Mouse (Mus musculus) limb, embryonic 14.5 days (tissue): ENCODE measurements around the gene Ap1m2. TPM values are rescaled to one million over a fixed set of nuclear protein-coding genes. Genes with fewer than 3 reads are reported as not detected.
"Not testable (repeated sequence)": the region's sequence is repeated elsewhere in the genome, so short reads cannot be mapped to it uniquely, and the experiment has no call there.

ENCODE experiments used
- ATAC-seq: fragments of 200-750 bp; cut with Nextera tagmentation; 2 replicates; pipeline ENCODE4 v1.8.0; 2017; ENCODE audit warnings: low read depth, moderate number of reproducible peaks, moderate TSS enrichment; ENCODE audit not compliant: low FRiP score
- DNase-seq: peaks from one replicate; pipeline ENCODE4 v3.0.0-alpha.2; 2015; ENCODE audit warnings: low spot score
- H3K27ac ChIP-seq: fragments of 300-500 bp; sonication (generic); replicated peaks from 2 replicates; pipeline ENCODE4 v1.5.1; 2014; ENCODE audit warnings: low read depth, mild to moderate bottlenecking, low read length, moderate library complexity, mixed read lengths
- H3K27me3 ChIP-seq: fragments of 300-500 bp; sonication (generic); 2 replicates; pipeline ENCODE4 v1.6.1; 2014; ENCODE audit warnings: low read length, mixed read lengths; ENCODE audit not compliant: control insufficient read depth, insufficient read depth
- H3K36me3 ChIP-seq: fragments of 300-500 bp; sonication (generic); 2 replicates; pipeline ENCODE4 v1.6.1; 2014; ENCODE audit warnings: mild to moderate bottlenecking, low read length, moderate library complexity, mixed read lengths; ENCODE audit not compliant: control insufficient read depth, insufficient read depth
- H3K4me1 ChIP-seq: fragments of 300-500 bp; sonication (generic); 2 replicates; pipeline ENCODE4 v1.6.1; 2014; ENCODE audit warnings: antibody characterized with exemption, low read length, mixed read lengths; ENCODE audit not compliant: control insufficient read depth, insufficient read depth
- H3K4me2 ChIP-seq: fragments of 300-500 bp; sonication (generic); replicated peaks from 2 replicates; pipeline ENCODE4 v1.6.1; 2014; ENCODE audit warnings: low read depth, mild to moderate bottlenecking, low read length, moderate library complexity; ENCODE audit not compliant: severe bottlenecking
- H3K4me3 ChIP-seq: fragments of 300-500 bp; sonication (generic); replicated peaks from 2 replicates; pipeline ENCODE4 v1.5.1; 2014; ENCODE audit warnings: low read length
- H3K9ac ChIP-seq: fragments of 300-500 bp; sonication (generic); 2 replicates; pipeline ENCODE4 v1.6.1; 2014; ENCODE audit warnings: mild to moderate bottlenecking, low read depth, low read length, moderate library complexity; ENCODE audit not compliant: severe bottlenecking
- H3K9me3 ChIP-seq: fragments of 300-500 bp; sonication (generic); 2 replicates; pipeline ENCODE4 v1.6.1; 2016; ENCODE audit warnings: low read length; ENCODE audit not compliant: control insufficient read depth
- POLR2A ChIP-seq: fragments of 200-500 bp; IDR thresholded peaks from 2 replicates; pipeline ENCODE4 v1.8.0; 2012; ENCODE audit warnings: inconsistent platforms, mild to moderate bottlenecking, moderate library complexity, borderline replicate concordance; ENCODE audit not compliant: insufficient read depth, insufficient read length; ENCODE audit errors: extremely low read depth
- WGBS: fragments of 180-500 bp; shearing (Covaris S2); extraction: QIAGEN DNeasy Blood & Tissue Kit; methylation state at CpG from one replicate; pipeline ENCODE4 v1.1.7; 2014; 5-methylcytosine and 5-hydroxymethylcytosine counted together
- polyA plus RNA-seq, 2 experiments: library from polyadenylated mRNA; depleted of rRNA in 1 of 2; stranded (reverse) in 1 of 2; unstranded in 1 of 2; fragments of >200 nt; fragmentation: Nextera tagmentation in 1 of 2; extraction: Ambion mirVana in 1 of 2; gene quantifications; 2 replicates each; pipeline versions ENCODE4 v1.2.1 to v1.2.3; 2012 to 2014

The Ap1m2 gene
- polyA plus RNA-seq, 2 experiments, result 16.3 to 29.3 TPM

DNA sequence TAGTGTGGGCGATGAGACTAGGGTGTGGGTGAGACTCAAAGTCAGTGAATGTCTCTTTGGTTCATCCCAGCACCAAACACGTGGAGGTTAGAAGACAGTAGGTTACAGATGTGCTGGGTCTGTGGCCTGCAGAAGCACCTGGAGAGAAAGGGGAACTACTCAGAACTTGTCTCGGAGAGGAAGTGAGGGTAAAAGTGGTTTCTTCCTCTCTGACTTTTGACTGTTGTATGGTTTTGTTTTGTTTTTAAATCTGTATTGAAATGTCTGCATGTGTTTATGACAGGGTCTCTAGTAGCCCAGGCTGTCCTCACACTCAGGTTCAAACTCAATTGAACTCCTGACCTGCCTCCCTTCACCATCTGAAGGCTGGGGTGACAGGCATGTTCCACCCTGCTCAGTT, 15.9 kb upstream of the Ap1m2 start:
- no peak overlapping the region for H3K9ac ChIP-seq
- ATAC-seq (no peak), DNase-seq (no peak)
- no peak for TF ChIP-seq POLR2A
- WGBS, result 77% methylated on average over 3 of the region's 3 CpGs
- H3K27ac ChIP-seq, result no peak overlapping the region
- peaks cover 3% of the 10 kb centered on the region; the same call in 1 of the 2 replicates for H3K4me1 ChIP-seq
- H3K4me3 ChIP-seq, result no peak overlapping the region
- H3K4me2 ChIP-seq, result no peak overlapping the region
- no peaks in the 10 kb centered on the region for H3K27me3 ChIP-seq
- no peaks in the 10 kb centered on the region; the same call in 1 of the 2 replicates for H3K9me3 ChIP-seq
- 0 out of 2 replicates have a peak, but pooled peaks cover 6% of the 10 kb centered on the region for H3K36me3 ChIP-seq

GRCm38 (mm10) chr9:21327569-21327968, 15.4 kb upstream of the Ap1m2 start:
- 64% methylated on average over 3 of the region's 3 CpGs for WGBS
- ATAC-seq, result no peak
- Histone ChIP-seq H3K4me1 (peaks cover 2% of the 10 kb centered on the region; the same call in 1 of the 2 replicates), H3K27me3 (no peaks in the 10 kb centered on the region), H3K36me3 (0 out of 2 replicates have a peak, but pooled peaks cover 6% of the 10 kb centered on the region), H3K4me3 (no peak overlapping the region), H3K27ac (0 out of 2 replicates have a peak overlapping the region, but pooled peaks have one; percentile 13), H3K4me2 (no peak overlapping the region), H3K9me3 (no peaks in the 10 kb centered on the region; the same call in 1 of the 2 replicates), H3K9ac (no peak overlapping the region)
- DNase-seq, result no peak
- no peak for TF ChIP-seq POLR2A

GRCm38 (mm10) chr9:21324269-21324668, 12.1 kb upstream of the Ap1m2 start:
- 90% methylated on average over 11 of the region's 11 CpGs for WGBS
- H3K4me2 ChIP-seq, result no peak overlapping the region
- peaks cover 15% of the 10 kb centered on the region for H3K4me1 ChIP-seq
- no peak overlapping the region for H3K9ac ChIP-seq
- no peaks in the 10 kb centered on the region for H3K9me3 ChIP-seq
- ATAC-seq (no peak), DNase-seq (no peak)
- H3K4me3 ChIP-seq, result no peak overlapping the region
- 0 out of 2 replicates have a peak, but pooled peaks cover 6% of the 10 kb centered on the region for H3K36me3 ChIP-seq
- no peaks in the 10 kb centered on the region for H3K27me3 ChIP-seq
- no peak overlapping the region for H3K27ac ChIP-seq
- TF ChIP-seq POLR2A, result no peak

DNA sequence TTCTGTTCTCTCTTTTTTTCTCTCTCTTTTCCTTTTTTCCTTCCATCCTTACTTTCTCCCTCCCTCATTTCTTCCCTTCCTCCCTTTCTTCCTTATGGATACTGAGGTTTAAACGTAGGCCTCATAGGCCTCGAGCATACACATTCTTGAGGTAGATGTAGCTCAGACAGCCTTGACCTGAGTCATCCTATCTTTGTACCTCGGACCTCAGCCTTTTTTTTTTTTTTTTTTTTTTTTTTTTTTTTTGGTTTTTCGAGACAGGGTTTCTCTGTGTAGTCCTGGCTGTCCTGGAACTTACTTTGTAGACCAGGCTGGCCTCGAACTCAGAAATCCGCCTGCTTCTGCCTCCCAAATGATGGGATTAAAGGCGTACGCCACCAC, 10.8 kb upstream of the Ap1m2 start:
- H3K9ac ChIP-seq, H3K27me3 ChIP-seq, H3K27ac ChIP-seq, DNase-seq, H3K9me3 ChIP-seq, ATAC-seq, H3K4me2 ChIP-seq, H3K4me3 ChIP-seq, H3K36me3 ChIP-seq: not testable (repeated sequence)
- WGBS, result 92% methylated on average over 8 of the region's 8 CpGs
- peaks cover 15% of the 10 kb centered on the region for H3K4me1 ChIP-seq

- H3K4me2 ChIP-seq, result peak overlapping the region; percentile 85
- H3K36me3 ChIP-seq, result 0 out of 2 replicates have a peak, but pooled peaks cover 6% of the 10 kb centered on the region
- H3K4me3 ChIP-seq, result peak overlapping the region; percentile 76; the same call in 1 of the 2 replicates
- H3K27me3 ChIP-seq, result no peaks in the 10 kb centered on the region
- no peak overlapping the region for H3K27ac ChIP-seq
- no peak for ATAC-seq
- H3K9ac ChIP-seq, result peak overlapping the region; percentile 76; the same call in 1 of the 2 replicates
- no peak for TF ChIP-seq POLR2A
- no peaks in the 10 kb centered on the region for H3K9me3 ChIP-seq
- H3K4me1 ChIP-seq, result peaks cover 15% of the 10 kb centered on the region
- 69% methylated on average over 19 of the region's 19 CpGs for WGBS
- no peak for DNase-seq
Observed at GRCm38 (mm10) chr9:21322211-21322916, 10.2 kb upstream of the Ap1m2 start.
